Mouse (Mus musculus) gastrocnemius, postnatal 4 days (tissue): ENCODE measurements around the gene Slc13a1. TPM values are rescaled to one million over a fixed set of nuclear protein-coding genes. Genes with fewer than 3 reads are reported as not detected.
"Not testable (repeated sequence)": the region's sequence is repeated elsewhere in the genome, so short reads cannot be mapped to it uniquely, and the experiment has no call there.

Experiments used
- DNase-seq, 2 experiments: peaks; one replicate each; pipeline ENCODE4 v3.0.0; 2021 to 2022; ENCODE audit warnings: low spot score in 2 of 2, mixed read lengths in 2 of 2
- long read RNA-seq, 2 experiments: library from polyadenylated mRNA; stranded (forward); transcript quantifications; one replicate each; pipeline ENCODE4 v2.0.0; 2021
- total RNA-seq, 2 experiments: library from RNA; stranded (reverse); gene quantifications; 2 replicates each; pipeline ENCODE4 v1.2.3; 2021

The Slc13a1 gene
- total RNA-seq = under 1 TPM; 0.16 to 0.22 TPM
- long read RNA-seq, experiment 1 = 0 reads
- long read RNA-seq, experiment 2 = 0 reads

DNA sequence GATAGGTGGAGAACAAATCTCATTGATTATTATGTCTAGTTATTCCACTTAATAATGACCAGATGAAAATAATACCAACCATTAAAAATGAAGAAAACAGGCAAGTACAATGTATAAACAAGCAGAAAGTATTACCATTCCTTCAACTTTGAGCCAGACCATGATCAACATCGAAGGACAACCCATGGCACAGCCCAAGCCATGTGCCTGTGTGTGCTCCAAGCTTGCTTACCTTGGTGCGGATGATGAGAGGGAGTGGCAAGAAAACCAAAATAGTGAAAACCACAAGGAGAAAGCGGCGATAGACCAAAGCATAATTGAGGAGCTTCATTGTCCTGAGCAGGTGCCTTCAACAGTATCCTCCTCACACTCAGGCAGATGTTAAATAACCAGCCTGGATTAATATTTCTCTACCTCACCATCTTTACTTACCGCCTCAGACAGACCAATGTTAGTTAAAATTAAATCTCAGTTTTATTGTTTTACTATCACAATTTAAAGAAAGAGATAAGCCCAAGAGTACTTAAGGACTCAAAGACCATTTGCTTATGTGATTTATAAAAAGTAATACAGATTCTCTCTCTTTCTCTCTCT, at the start of gene Slc13a1:
TSS of gene Slc13a1 (minus strand) at position 359 of the 594 bp plus-strand sequence.
- DNase-seq = no peak

GRCm38 (mm10) chr6:24207866-24208265, 40.0 kb upstream of the Slc13a1 start:
- DNase-seq = no peak

DNA sequence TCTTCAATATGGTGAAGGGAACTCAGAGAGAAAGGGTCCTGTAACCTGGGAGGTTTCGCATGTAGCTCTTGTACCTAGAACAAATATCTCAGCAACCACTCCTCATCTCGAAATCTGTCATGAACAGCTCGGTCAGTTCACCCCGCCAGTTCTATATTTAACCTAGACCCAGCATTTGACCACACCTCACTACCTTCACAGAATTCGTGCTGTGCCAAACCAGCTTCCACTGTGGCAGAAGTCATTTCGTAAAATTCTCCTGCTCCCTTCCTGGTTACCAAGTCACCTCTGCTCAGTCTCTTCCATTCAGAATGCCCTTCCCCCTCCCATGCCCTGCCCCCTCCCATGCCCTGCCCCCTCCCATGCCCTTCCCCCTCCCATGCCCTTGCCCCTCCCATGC, 34.3 kb upstream of the Slc13a1 start:
- DNase-seq = no peak

- no peak for DNase-seq
These were observed 33.0 kb upstream of the Slc13a1 start for GRCm38 (mm10) chr6:24200644-24201484.

DNA sequence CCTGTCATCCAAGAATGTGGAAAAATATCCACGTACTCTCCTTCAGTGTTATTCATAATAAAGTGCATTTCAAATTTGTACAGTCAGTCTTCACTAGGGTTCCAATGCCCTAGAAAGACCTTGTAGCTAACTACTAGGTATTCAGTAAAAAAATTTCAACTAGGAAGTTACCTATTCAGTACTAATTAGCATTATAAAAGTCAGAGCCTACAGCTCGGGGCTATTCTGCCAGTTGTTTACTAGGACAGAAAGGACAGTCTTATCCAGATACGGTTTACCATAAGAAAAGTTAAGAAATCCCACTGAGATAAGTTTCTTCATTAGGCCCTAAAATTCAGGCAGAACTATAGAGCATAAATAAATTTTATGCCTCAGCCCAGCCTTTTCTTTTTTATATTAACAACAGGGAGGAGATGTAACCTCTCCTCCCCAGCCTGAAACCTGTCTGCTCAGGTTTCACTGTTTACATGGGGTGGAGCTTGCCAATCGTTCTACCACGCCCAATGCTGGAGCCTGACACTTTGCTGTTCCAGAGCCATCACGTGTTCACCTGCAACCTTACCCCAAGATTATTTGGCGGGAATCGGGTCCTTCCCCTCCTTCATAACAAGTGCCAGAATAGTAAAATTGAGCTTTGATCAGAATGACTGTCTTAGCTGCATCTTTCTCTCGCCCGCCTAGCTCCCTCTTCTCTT, 29.8 kb upstream of the Slc13a1 start:
- not testable (repeated sequence) for DNase-seq

DNA sequence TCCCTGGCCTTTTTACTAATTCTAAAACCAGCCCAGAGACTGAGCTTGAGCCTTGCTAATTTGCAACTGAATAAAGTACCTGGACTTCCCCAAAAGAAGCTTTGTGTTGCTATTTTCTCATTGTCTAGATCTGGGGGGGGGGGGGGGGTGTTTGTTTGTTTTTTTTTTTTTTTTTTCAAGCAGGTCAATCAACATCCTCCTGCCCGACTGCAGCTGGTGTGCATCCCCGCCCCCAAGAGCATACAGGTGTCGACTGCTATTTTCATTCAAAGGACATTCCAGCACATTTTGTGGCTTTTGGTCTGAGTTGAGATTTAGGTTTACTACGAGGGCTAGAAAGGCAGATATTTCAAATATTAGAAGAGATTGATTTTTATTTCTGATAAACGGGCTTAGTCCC, 28.5 kb upstream of the Slc13a1 start:
- DNase-seq = not testable (repeated sequence)

- DNase-seq = no peak
These were observed 15.5 kb upstream of the Slc13a1 start for GRCm38 (mm10) chr6:24183439-24183838.

- no peak for DNase-seq
These were observed 7.5 kb upstream of the Slc13a1 start for GRCm38 (mm10) chr6:24175393-24175792.

DNA sequence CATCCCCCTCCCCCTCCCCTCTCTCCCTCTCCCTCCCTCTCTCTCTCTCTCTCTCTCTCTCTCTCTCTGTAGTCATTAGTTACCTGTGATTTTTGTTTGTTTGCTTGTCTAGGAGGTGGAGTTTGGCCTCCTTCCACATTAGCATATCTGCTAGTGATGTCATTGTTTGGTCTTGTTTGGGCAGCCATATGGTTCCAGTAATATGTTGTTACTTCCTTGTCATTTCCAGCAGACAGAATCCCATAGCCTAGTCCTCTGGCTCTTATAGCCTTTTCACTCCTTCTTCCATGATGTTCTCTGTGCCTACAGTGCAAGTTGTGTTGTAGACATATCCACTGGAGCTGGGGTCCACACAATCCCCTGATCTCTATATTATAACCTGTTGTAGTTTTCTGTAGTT, 6.1 kb upstream of the Slc13a1 start:
- DNase-seq = no peak

GRCm38 (mm10) chr6:24172736-24173135, 4.8 kb upstream of the Slc13a1 start:
- no peak for DNase-seq

GRCm38 (mm10) chr6:24166772-24167171, 1.1 kb downstream of the Slc13a1 start:
- DNase-seq = no peak

DNA sequence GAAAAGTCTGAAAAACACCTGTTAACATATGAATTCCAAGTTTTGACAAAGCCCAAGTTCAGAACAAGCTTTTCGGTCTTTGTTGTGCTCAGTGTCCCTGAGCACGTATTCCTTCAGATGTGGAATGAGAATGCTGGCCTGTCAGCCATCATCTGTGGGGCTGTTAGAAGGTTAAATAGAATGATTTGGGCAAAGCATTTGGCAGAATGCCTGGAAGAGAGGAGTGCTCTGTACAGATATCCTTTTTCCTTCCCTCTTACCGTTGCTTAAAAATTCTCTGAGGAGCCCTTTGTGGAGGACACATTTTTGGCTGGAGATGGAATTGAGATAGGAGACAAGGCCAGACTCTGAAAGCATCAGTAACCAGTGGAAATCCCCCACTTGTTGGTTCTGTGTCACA, 2.6 kb downstream of the Slc13a1 start:
- DNase-seq = no peak

- no peak for DNase-seq
These were observed 8.1 kb downstream of the Slc13a1 start for GRCm38 (mm10) chr6:24159795-24160194.

GRCm38 (mm10) chr6:24154901-24155300, 13.0 kb downstream of the Slc13a1 start:
- no peak for DNase-seq

DNA sequence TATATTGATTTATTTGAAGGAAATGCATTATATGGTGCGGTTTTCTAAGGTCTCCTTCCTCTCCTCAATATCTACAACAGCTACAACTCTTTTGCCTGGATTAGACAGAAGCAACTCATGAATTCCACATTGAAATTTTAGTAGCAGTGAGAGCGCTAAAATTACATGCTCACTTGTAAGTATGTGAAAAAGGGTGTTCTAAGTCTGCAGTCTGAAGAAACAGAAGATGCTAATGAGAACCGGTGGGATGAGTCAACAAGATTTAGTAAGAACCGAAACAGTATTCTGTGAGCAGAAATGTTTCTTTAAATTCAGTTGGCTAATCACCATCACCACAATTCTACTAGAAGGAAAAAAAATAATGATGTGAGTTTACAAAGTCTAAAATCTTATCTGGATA, 34.9 kb downstream of the Slc13a1 start:
- DNase-seq = no peak

- no peak for DNase-seq
These were observed 45.3 kb downstream of the Slc13a1 start for GRCm38 (mm10) chr6:24122632-24123031.

DNA sequence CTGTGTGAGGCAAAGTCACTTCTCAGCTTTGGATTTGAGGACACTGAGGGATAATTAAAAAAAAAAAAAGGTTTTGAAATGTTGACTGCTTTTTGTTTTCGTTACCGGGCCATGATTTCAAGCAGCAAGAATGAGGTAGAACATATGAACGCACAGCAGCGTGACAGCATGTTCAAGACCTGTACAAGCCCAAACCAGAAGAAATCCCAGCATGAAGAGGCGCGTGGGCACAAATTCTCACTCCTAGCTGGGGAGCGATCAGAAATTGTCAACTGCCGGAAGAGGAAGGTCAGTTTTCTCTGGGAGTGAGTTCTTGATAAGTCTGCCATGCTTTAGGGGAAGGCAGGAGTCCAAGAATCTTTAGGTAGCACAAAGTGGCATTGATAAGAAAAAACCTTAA, 56.3 kb downstream of the Slc13a1 start:
- DNase-seq = no peak

- DNase-seq = no peak
These were observed 59.4 kb downstream of the Slc13a1 start for GRCm38 (mm10) chr6:24108471-24108870.

GRCm38 (mm10) chr6:24106157-24106556, 61.7 kb downstream of the Slc13a1 start:
- DNase-seq = no peak

GRCm38 (mm10) chr6:24105681-24106080, 62.2 kb downstream of the Slc13a1 start:
- DNase-seq = no peak

DNA sequence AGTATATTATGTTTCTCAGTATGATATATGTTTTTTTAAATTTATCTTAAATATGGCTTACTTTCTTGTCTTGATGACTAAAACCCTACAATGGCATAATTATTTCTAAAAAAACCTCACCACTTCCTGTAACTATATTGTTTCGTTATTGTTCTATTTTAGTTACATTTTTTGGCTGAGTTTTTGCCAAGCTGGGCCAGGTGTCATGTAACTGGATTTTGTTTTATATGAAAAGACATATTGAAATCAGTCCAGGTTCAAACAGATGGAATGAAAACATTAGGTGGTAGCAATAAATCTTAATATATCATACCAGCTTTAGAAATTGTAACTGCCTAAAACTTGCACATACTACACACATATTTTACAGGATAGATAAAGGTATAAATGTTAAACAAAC, 66.6 kb downstream of the Slc13a1 start:
- no peak for DNase-seq

DNA sequence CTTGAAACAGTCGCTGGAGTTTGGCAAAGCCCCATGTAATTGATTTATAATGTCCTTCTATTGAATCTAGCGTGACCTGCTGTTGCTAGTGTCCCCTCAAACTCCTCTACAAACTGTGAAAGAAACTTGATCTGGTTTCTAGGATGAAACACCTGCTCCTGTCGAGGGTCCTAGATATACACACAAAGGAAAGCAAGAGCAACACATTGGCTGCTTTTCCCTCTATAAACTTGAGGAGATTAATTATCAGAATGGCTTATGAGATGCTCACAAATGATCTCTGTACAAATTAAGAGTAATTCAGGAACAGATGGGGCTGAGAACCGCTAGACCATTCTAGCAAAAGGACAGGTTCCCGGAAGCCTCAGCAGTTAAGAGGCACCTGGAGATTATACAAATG, 67.2 kb downstream of the Slc13a1 start:
- DNase-seq = no peak
